In the genomic region with DNA sequence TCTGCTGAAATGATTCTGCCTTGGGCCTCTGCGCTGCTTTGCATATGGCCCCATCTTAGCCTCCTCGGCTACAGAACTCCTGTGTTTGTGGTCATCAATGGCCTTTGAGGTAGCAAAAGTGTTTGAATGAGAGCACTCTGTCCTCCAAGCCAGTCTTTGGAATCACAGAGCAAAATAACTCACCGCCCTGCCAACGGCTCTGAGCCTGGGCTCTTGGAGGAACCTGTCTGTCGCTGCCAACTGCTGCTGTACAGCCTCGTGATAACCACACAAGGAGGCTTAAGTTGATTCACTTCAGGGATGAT, we compare ENCODE assay signal across 13 mouse cellular contexts. TPM values are rescaled to one million over a fixed set of nuclear protein-coding genes. Genes with fewer than 3 reads are reported as not detected.
DNase-seq lines count a peak whose midpoint lies in the region; ATAC-seq and TF ChIP-seq lines count a peak whose summit lies in the region.
"Had no signal": no experiment of that assay in that cellular context is flagged by ENCODE, and none has a peak within 500 bp of the region (broad histone marks: within the 10 kb centered on the region; RNA-seq: fewer than 3 reads in every experiment).

No protein-coding gene starts in this region.

- TF ChIP-seq CTCF in cerebellum, adult 2 months (IDR thresholded peaks at IDR 0.05; ENCODE audit: borderline replicate concordance, insufficient read depth, low read depth, low read length) = no peak
- no peak for TF ChIP-seq CTCF in spleen, adult 2 months (IDR thresholded peaks at IDR 0.05; ENCODE audit: extremely low read depth, insufficient read depth, insufficient read length, insufficient replicate concordance)

- no peaks in the 10 kb centered on the region for H3K9me3 ChIP-seq in kidney, embryonic 14.5 days (ENCODE audit: control insufficient read depth, low read length)
- no peaks in the 10 kb centered on the region for H3K9me3 ChIP-seq in stomach, embryonic 16.5 days (replicated peaks; ENCODE audit: control insufficient read depth, low read length)
- H3K9me3 ChIP-seq: liver, embryonic 13.5 days; neural tube, embryonic 12.5 days had no signal

- no peaks in the 10 kb centered on the region for H3K36me3 ChIP-seq in kidney, embryonic 14.5 days (ENCODE audit: control insufficient read depth, insufficient read depth, low read length)
- peaks cover 8% of the 10 kb centered on the region for H3K36me3 ChIP-seq in spleen, adult 2 months (ENCODE audit: control insufficient read depth, insufficient read depth, low read length)
- H3K36me3 ChIP-seq in stomach, embryonic 16.5 days (ENCODE audit: control insufficient read depth, insufficient read depth, low read length) = no peaks in the 10 kb centered on the region
- H3K36me3 ChIP-seq: liver, embryonic 13.5 days; neural tube, embryonic 12.5 days had no signal

- no peak overlapping the region for H3K4me3 ChIP-seq in cerebellum, adult 2 months (replicated peaks; ENCODE audit: insufficient read depth, low read depth, low read length)
- no peak overlapping the region for H3K4me3 ChIP-seq in kidney, embryonic 14.5 days (ENCODE audit: low read length)
- no peak overlapping the region for H3K4me3 ChIP-seq in spleen, adult 2 months (ENCODE audit: extremely low read depth, insufficient read depth, insufficient read length)
- no peak overlapping the region for H3K4me3 ChIP-seq in stomach, embryonic 16.5 days (replicated peaks; ENCODE audit: low read length)
- H3K4me3 ChIP-seq: liver, embryonic 13.5 days; neural tube, embryonic 12.5 days had no signal

- TF ChIP-seq POLR2A in cerebellum, adult 2 months (IDR thresholded peaks at IDR 0.05; ENCODE audit: borderline replicate concordance, insufficient read depth, low read length) = no peak
- no peak for TF ChIP-seq POLR2A in spleen, adult 2 months (IDR thresholded peaks at IDR 0.05; ENCODE audit: low read depth, low read length)

- no peak for ATAC-seq in kidney, embryonic 14.5 days (ENCODE audit: low FRiP score, low TSS enrichment)
- no peak for ATAC-seq in stomach, embryonic 16.5 days (ENCODE audit: insufficient read depth, low FRiP score)

- WGBS in cerebellum, adult 2 months = 30% methylated on average over 6 of the region's 6 CpGs
- WGBS in kidney, embryonic 14.5 days = 78% methylated on average over 6 of the region's 6 CpGs
- 35% methylated on average over 6 of the region's 6 CpGs for WGBS in spleen, adult 2 months
- WGBS in stomach, embryonic 16.5 days = 71% methylated on average over 6 of the region's 6 CpGs

- H3K27ac ChIP-seq in cerebellum, adult 2 months (ENCODE audit: insufficient read depth, low read length) = peak overlapping the region; percentile 68
- no peak overlapping the region for H3K27ac ChIP-seq in kidney, embryonic 14.5 days (ENCODE audit: low read depth, low read length)
- peak overlapping the region; percentile 71; the same call in 1 of the 2 replicates for H3K27ac ChIP-seq in spleen, adult 2 months (ENCODE audit: insufficient read depth, low read length)
- H3K27ac ChIP-seq in stomach, embryonic 16.5 days (ENCODE audit: low read length) = peak overlapping the region; percentile 18; the same call in 1 of the 2 replicates
- H3K27ac ChIP-seq: liver, embryonic 13.5 days; neural tube, embryonic 12.5 days had no signal

- H3K27me3 ChIP-seq in cerebellum, adult 2 months (ENCODE audit: control insufficient read depth, insufficient read depth, low read length) = no peaks in the 10 kb centered on the region
- H3K27me3 ChIP-seq in kidney, embryonic 14.5 days (ENCODE audit: control insufficient read depth, insufficient read depth, low read length) = no peaks in the 10 kb centered on the region
- no peaks in the 10 kb centered on the region for H3K27me3 ChIP-seq in spleen, adult 2 months (ENCODE audit: control insufficient read depth, insufficient read depth, low read length)
- H3K27me3 ChIP-seq in stomach, embryonic 16.5 days (ENCODE audit: control insufficient read depth, insufficient read depth, low read length) = no peaks in the 10 kb centered on the region

- H3K9ac ChIP-seq in kidney, embryonic 14.5 days (ENCODE audit: low read depth, low read length) = no peak overlapping the region
- no peak overlapping the region for H3K9ac ChIP-seq in stomach, embryonic 16.5 days (ENCODE audit: low read length)
- H3K9ac ChIP-seq: liver, embryonic 13.5 days; neural tube, embryonic 12.5 days had no signal

- no peak overlapping the region for H3K4me2 ChIP-seq in kidney, embryonic 14.5 days (replicated peaks; ENCODE audit: low read depth, low read length)
- H3K4me2 ChIP-seq in stomach, embryonic 16.5 days (ENCODE audit: low read depth, low read length) = no peak overlapping the region
- H3K4me2 ChIP-seq: liver, embryonic 13.5 days; neural tube, embryonic 12.5 days had no signal

- DNase-seq in cerebellum, adult 2 months = no peak
- DNase-seq in cerebellum, adult 11 months = no peak
- peak; percentile 2 for DNase-seq in kidney, adult 11 months
- DNase-seq in spleen, adult 2 months (ENCODE audit: low read depth in 1 of 2, low spot score in 2 of 2) = peak in 1 of 2 experiments; percentile 42
- no peak for DNase-seq in spleen, adult 12 weeks (ENCODE audit: low spot score)
- DNase-seq in c-Kit-positive CD71-positive TER-119-positive erythroid progenitor cells, embryonic 14.5 days (ENCODE audit: low spot score) = no peak
- DNase-seq: adrenal gland, postnatal 25 days; kidney, postnatal 25 days; liver, embryonic 13.5 days; right cerebral cortex, adult 18-20 months had no signal

- peaks cover 33% of the 10 kb centered on the region for H3K4me1 ChIP-seq in cerebellum, adult 2 months (ENCODE audit: control insufficient read depth, insufficient read depth, low read length)
- H3K4me1 ChIP-seq in kidney, embryonic 14.5 days (ENCODE audit: control insufficient read depth, insufficient read depth, low read length) = peaks cover 15% of the 10 kb centered on the region; the same call in 1 of the 2 replicates
- peaks cover 53% of the 10 kb centered on the region; the same call in 1 of the 2 replicates for H3K4me1 ChIP-seq in spleen, adult 2 months (ENCODE audit: control insufficient read depth, insufficient read depth, insufficient read length)
- H3K4me1 ChIP-seq in stomach, embryonic 16.5 days (ENCODE audit: control insufficient read depth, insufficient read depth, low read length) = peaks cover 20% of the 10 kb centered on the region

RNA-seq across cellular contexts. Expression of gene Hip1r, which starts 7.8 kb away (rescaled TPM):
- polyA plus RNA-seq in cerebellum, adult 2 months (2012; rRNA removed) = 41.8 and 42.4 TPM in 2 replicates
- 11.0 and 13.0 TPM in 2 replicates for polyA plus RNA-seq in kidney, embryonic 14.5 days (2014; fragmentation: Nextera tagmentation; extraction: Ambion mirVana)
- polyA plus RNA-seq in spleen, adult 2 months (2012; rRNA removed) = 46.3 and 59.2 TPM in 2 replicates
- polyA plus RNA-seq in stomach, embryonic 16.5 days (2015; fragmentation: Nextera tagmentation; extraction: Ambion mirVana) = 31.2 and 35.2 TPM in 2 replicates

RNA-seq across cellular contexts. Expression of gene Ccdc62, which starts 50.7 kb away (rescaled TPM):
- 4.6 and 5.8 TPM in 2 replicates for polyA plus RNA-seq in cerebellum, adult 2 months (2012; rRNA removed)
- polyA plus RNA-seq in kidney, embryonic 14.5 days (2014; fragmentation: Nextera tagmentation; extraction: Ambion mirVana) = 6.2 and 7.3 TPM in 2 replicates
- polyA plus RNA-seq in spleen, adult 2 months (2012; rRNA removed) = 1.1 and 1.3 TPM in 2 replicates
- 4.8 and 6.8 TPM in 2 replicates for polyA plus RNA-seq in stomach, embryonic 16.5 days (2015; fragmentation: Nextera tagmentation; extraction: Ambion mirVana)

RNA-seq across cellular contexts. Expression of gene Vps37b, which starts 50.9 kb away (rescaled TPM):
- 41.7 and 47.5 TPM in 2 replicates for polyA plus RNA-seq in cerebellum, adult 2 months (2012; rRNA removed)
- 20.2 and 27.6 TPM in 2 replicates for polyA plus RNA-seq in kidney, embryonic 14.5 days (2014; fragmentation: Nextera tagmentation; extraction: Ambion mirVana)
- polyA plus RNA-seq in spleen, adult 2 months (2012; rRNA removed) = 58.1 and 72.8 TPM in 2 replicates
- 39.6 and 44.4 TPM in 2 replicates for polyA plus RNA-seq in stomach, embryonic 16.5 days (2015; fragmentation: Nextera tagmentation; extraction: Ambion mirVana)

RNA-seq across cellular contexts. Expression of gene Gm43518, which starts 54.0 kb away (rescaled TPM):
- 0.67 and 1.5 TPM in 2 replicates for polyA plus RNA-seq in cerebellum, adult 2 months (2012; rRNA removed)
- polyA plus RNA-seq in kidney, embryonic 14.5 days (2014; fragmentation: Nextera tagmentation; extraction: Ambion mirVana) = 0.89 and 3.8 TPM in 2 replicates
- polyA plus RNA-seq in spleen, adult 2 months (2012; rRNA removed) = 0.41 and 0.50 TPM in 2 replicates
- polyA plus RNA-seq in stomach, embryonic 16.5 days (2015; fragmentation: Nextera tagmentation; extraction: Ambion mirVana) = 1.8 and 3.2 TPM in 2 replicates
